In the genomic region with DNA sequence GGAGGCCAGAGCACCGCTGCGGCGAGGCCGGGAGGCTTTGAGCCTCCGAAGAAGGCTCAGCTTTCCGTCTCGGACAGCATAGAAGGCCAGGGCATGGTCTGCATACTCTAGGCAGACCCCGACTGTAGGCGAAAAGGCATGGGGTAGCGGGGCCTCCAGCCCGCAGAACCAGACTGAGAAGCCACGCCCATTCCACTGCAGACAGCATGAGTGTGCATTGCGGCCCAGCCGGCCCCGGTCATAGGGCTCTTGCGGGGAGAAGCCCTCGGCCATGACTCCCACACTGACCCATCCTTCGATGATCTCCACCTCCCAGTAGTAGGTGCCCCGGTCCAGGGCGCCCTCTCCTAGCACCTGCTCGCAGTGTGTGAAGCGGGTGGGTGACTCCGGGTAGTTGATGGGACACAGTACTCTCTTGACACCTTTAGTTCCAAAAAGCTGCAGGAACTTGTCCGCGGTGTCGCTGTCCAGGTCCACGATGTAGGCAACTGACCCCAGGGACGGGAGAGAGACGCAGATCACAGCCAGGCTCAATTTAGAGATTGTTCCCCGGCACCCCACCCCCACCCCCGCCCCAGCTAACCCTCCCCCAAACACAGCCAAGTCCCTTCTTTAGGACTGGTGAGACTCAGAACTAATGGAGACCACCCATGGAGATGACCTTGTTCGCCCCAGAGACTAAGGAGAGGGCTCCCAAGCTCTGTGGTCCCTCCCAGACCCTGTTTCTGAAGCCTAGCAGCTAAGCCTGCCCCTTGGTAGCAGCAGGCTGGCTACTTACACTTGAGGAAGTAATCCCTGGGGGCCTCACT, we compare ENCODE assay signal across 8 mouse cellular contexts. TPM values are rescaled to one million over a fixed set of nuclear protein-coding genes. Genes with fewer than 3 reads are reported as not detected.
DNase-seq lines count a peak whose midpoint lies in the region; ATAC-seq and TF ChIP-seq lines count a peak whose summit lies in the region.

No protein-coding gene starts in this region.

- ATAC-seq in kidney, postnatal 0 days (replicated peaks; ENCODE audit: low FRiP score, low read depth): no peak

- H3K9me3 ChIP-seq in kidney, postnatal 0 days (replicated peaks; ENCODE audit: low read length): no peaks in the 10 kb centered on the region

- peak overlapping the region; percentile 93 for H3K4me3 ChIP-seq in gastrocnemius, adult 2 months
- no peak overlapping the region for H3K4me3 ChIP-seq in kidney, postnatal 0 days (replicated peaks; ENCODE audit: low read depth, low read length)
- H3K4me3 ChIP-seq in left cerebral cortex, adult 2 months: no peak overlapping the region

- no peaks in the 10 kb centered on the region; the same call in 1 of the 2 replicates for H3K36me3 ChIP-seq in kidney, postnatal 0 days (ENCODE audit: insufficient read depth, low read length)

- intact Hi-C loops in gastrocnemius, adult 2 months (cut with DNase I): no loop called here
- intact Hi-C loops in left cerebral cortex, adult 2 months (cut with DNase I): no loop called here

- WGBS in kidney, postnatal 0 days: 23% methylated on average over 32 of the region's 32 CpGs

- TF ChIP-seq CTCF in gastrocnemius, adult 2 months (IDR thresholded peaks at IDR 0.05): no peak
- no peak for TF ChIP-seq CTCF in kidney, postnatal 0 days (IDR thresholded peaks at IDR 0.05; ENCODE audit: low read depth)
- no peak for TF ChIP-seq CTCF in left cerebral cortex, adult 2 months (IDR thresholded peaks at IDR 0.05)

- DNase-seq in gastrocnemius, adult 2 months: no peak
- DNase-seq in gastrocnemius, adult 18-20 months (ENCODE audit: low spot score): no peak
- DNase-seq in embryo, embryonic 10.5 days (ENCODE audit: low spot score): peak; percentile 56
- peak; percentile 52 for DNase-seq in kidney, postnatal 0 days (ENCODE audit: low spot score)
- DNase-seq in neural tube, embryonic 10.5 days (ENCODE audit: extremely low spot score, low spot score): peak; percentile 50
- DNase-seq in cerebellum, postnatal 25 days: no peak
- no peak for DNase-seq in adrenal gland, adult 8-10 months
- no peak for DNase-seq in left cerebral cortex, adult 2 months (ENCODE audit: extremely low spot score in 1 of 2, low spot score in 2 of 2)

- no peak overlapping the region; the same call in 1 of the 2 replicates for H3K9ac ChIP-seq in kidney, postnatal 0 days (ENCODE audit: low read depth, low read length)

- H3K4me1 ChIP-seq in kidney, postnatal 0 days (replicated peaks; ENCODE audit: insufficient read depth, low read length): peaks cover 57% of the 10 kb centered on the region

- no peaks in the 10 kb centered on the region for H3K27me3 ChIP-seq in kidney, postnatal 0 days (ENCODE audit: insufficient read depth, low read length)

- H3K27ac ChIP-seq in gastrocnemius, adult 2 months: peak overlapping the region; percentile 91
- peak overlapping the region; percentile 81 for H3K27ac ChIP-seq in kidney, postnatal 0 days
- no peak overlapping the region for H3K27ac ChIP-seq in left cerebral cortex, adult 2 months

- H3K4me2 ChIP-seq in kidney, postnatal 0 days (ENCODE audit: low read length): peak overlapping the region; percentile 84

RNA-seq across cellular contexts. Expression of a gene that starts 19.6 kb away (rescaled TPM):
- total RNA-seq in gastrocnemius, adult 2 months (2021): 10 to 100 TPM; 77.2 to 81.8 TPM
- total RNA-seq in gastrocnemius, adult 18-20 months (2021): 10 to 100 TPM; 91.4 to 92.8 TPM
- 121 and 125 TPM in 2 replicates for polyA plus RNA-seq in kidney, postnatal 0 days (2015; fragmentation: Nextera tagmentation; extraction: Ambion mirVana)
- 100 to 1,000 TPM; 194 to 199 (median 196) TPM for total RNA-seq in adrenal gland, adult 8-10 months (2022)
- 100 to 1,000 TPM; 387 to 414 TPM for total RNA-seq in left cerebral cortex, adult 2 months (2021)

RNA-seq across cellular contexts. Expression of a gene that starts 20.7 kb away (rescaled TPM):
- total RNA-seq in gastrocnemius, adult 2 months (2021): 10 to 100 TPM in 1 of 2 experiments, 1 to 10 TPM in 1; 6.0 to 12.2 TPM
- 1 to 10 TPM; 8.1 to 9.6 TPM for total RNA-seq in gastrocnemius, adult 18-20 months (2021)
- 40.8 and 41.7 TPM in 2 replicates for polyA plus RNA-seq in kidney, postnatal 0 days (2015; fragmentation: Nextera tagmentation; extraction: Ambion mirVana)
- total RNA-seq in adrenal gland, adult 8-10 months (2022): 10 to 100 TPM; 11.1 to 20.4 (median 16.4) TPM
- 1 to 10 TPM; 5.2 to 8.0 TPM for total RNA-seq in left cerebral cortex, adult 2 months (2021)

RNA-seq across cellular contexts. Expression of a gene that starts 24.6 kb away (rescaled TPM):
- 1 to 10 TPM; 4.2 to 6.6 TPM for total RNA-seq in gastrocnemius, adult 2 months (2021)
- total RNA-seq in gastrocnemius, adult 18-20 months (2021): 1 to 10 TPM; 4.2 to 4.6 TPM
- polyA plus RNA-seq in kidney, postnatal 0 days (2015; fragmentation: Nextera tagmentation; extraction: Ambion mirVana): 3.1 and 3.3 TPM in 2 replicates
- 10 to 100 TPM in 3 of 4 experiments, 1 to 10 TPM in 1; 9.6 to 13.7 (median 13.1) TPM for total RNA-seq in adrenal gland, adult 8-10 months (2022)
- 1 to 10 TPM; 7.6 to 9.1 TPM for total RNA-seq in left cerebral cortex, adult 2 months (2021)

RNA-seq across cellular contexts. Expression of a gene that starts 28.6 kb away (rescaled TPM):
- under 1 TPM; 0.13 to 0.50 TPM for total RNA-seq in gastrocnemius, adult 2 months (2021)
- under 1 TPM; 0.23 to 0.88 TPM for total RNA-seq in gastrocnemius, adult 18-20 months (2021)
- 0.54 and 0.75 TPM in 2 replicates for polyA plus RNA-seq in kidney, postnatal 0 days (2015; fragmentation: Nextera tagmentation; extraction: Ambion mirVana)
- total RNA-seq in adrenal gland, adult 8-10 months (2022): 1 to 10 TPM in 3 of 4 experiments, under 1 TPM in 1; 0.75 to 1.6 (median 1.4) TPM
- 1 to 10 TPM; 1.5 to 2.0 TPM for total RNA-seq in left cerebral cortex, adult 2 months (2021)

RNA-seq across cellular contexts. Expression of a gene that starts 32.3 kb away (rescaled TPM):
- total RNA-seq in gastrocnemius, adult 2 months (2021): 10 to 100 TPM; 47.5 to 61.5 TPM
- total RNA-seq in gastrocnemius, adult 18-20 months (2021): 10 to 100 TPM; 48.4 to 52.9 TPM
- polyA plus RNA-seq in kidney, postnatal 0 days (2015; fragmentation: Nextera tagmentation; extraction: Ambion mirVana): 81.1 and 89.8 TPM in 2 replicates
- total RNA-seq in adrenal gland, adult 8-10 months (2022): 100 to 1,000 TPM in 3 of 4 experiments, 10 to 100 TPM in 1; 97.5 to 112 (median 107) TPM
- 10 to 100 TPM; 59.4 to 66.8 TPM for total RNA-seq in left cerebral cortex, adult 2 months (2021)

Comparison
In these comparisons a context has a peak if more than half of its experiments do, and no peak if none do; other contexts are left out.
1. DNase-seq: peak in embryo, embryonic 10.5 days (single experiment), kidney, postnatal 0 days (single experiment) and neural tube, embryonic 10.5 days (single experiment); none in gastrocnemius, adult 2 months (single experiment), gastrocnemius, adult 18-20 months (single experiment), cerebellum, postnatal 25 days (0 of 2), adrenal gland, adult 8-10 months (single experiment) and left cerebral cortex, adult 2 months (0 of 2).